Mouse (Mus musculus): ENCODE measurements around the gene Phldb3.
A peak's percentile ranks its signal among the peaks of the same experiment; 100 is the strongest.
"Not testable (repeated sequence)": the region's sequence is repeated elsewhere in the genome, so short reads cannot be mapped to it uniquely, and the experiment has no call there.

Gene Phldb3

GRCm38 (mm10) chr7:24595464-24595863 is 15.1 kb upstream of the Phldb3 start:
- no peak for DNase-seq

- DNase-seq = no peak
These were observed 12.4 kb upstream of the Phldb3 start for GRCm38 (mm10) chr7:24598121-24598520.

- DNase-seq = peak; percentile 38 to 69
These were observed 11.1 kb upstream of the Phldb3 start for GRCm38 (mm10) chr7:24599211-24600067.

GRCm38 (mm10) chr7:24600941-24601597 is 9.5 kb upstream of the Phldb3 start:
- peak; percentile 93 to 95 for DNase-seq

- no peak for DNase-seq
These were observed 5.0 kb upstream of the Phldb3 start for GRCm38 (mm10) chr7:24605561-24605960.

GRCm38 (mm10) chr7:24606046-24606445 is 4.5 kb upstream of the Phldb3 start:
- DNase-seq = no peak

GRCm38 (mm10) chr7:24608017-24608416 is 2.5 kb upstream of the Phldb3 start:
- DNase-seq = peak; percentile 74 to 77

GRCm38 (mm10) chr7:24608561-24608960 is 2.0 kb upstream of the Phldb3 start:
- DNase-seq = no peak

- peak; percentile 96 to 97 for DNase-seq
These were observed 424 bp downstream of the Phldb3 start for GRCm38 (mm10) chr7:24610879-24611494.

- no peak for DNase-seq
These were observed 1.1 kb downstream of the Phldb3 start for GRCm38 (mm10) chr7:24611709-24612108.

GRCm38 (mm10) chr7:24612308-24612910 is 1.8 kb downstream of the Phldb3 start:
- no peak for DNase-seq

GRCm38 (mm10) chr7:24614816-24615215 is 4.3 kb downstream of the Phldb3 start:
- no peak for DNase-seq

GRCm38 (mm10) chr7:24617763-24618162 is 7.2 kb downstream of the Phldb3 start:
- no peak for DNase-seq

GRCm38 (mm10) chr7:24618374-24618773 is 7.8 kb downstream of the Phldb3 start:
- DNase-seq = not testable (repeated sequence)

GRCm38 (mm10) chr7:24619671-24620397 is 9.3 kb downstream of the Phldb3 start:
- DNase-seq = no peak

- no peak for DNase-seq
These were observed 10.6 kb downstream of the Phldb3 start for GRCm38 (mm10) chr7:24621193-24621592.

- DNase-seq = no peak
These were observed 12.4 kb downstream of the Phldb3 start for GRCm38 (mm10) chr7:24622967-24623366.

GRCm38 (mm10) chr7:24628685-24629610 is 18.4 kb downstream of the Phldb3 start:
- peak; percentile 87 to 91 for DNase-seq

GRCm38 (mm10) chr7:24629672-24630071 is 19.1 kb downstream of the Phldb3 start:
- DNase-seq = no peak

- no peak for DNase-seq
These were observed 19.7 kb downstream of the Phldb3 start for GRCm38 (mm10) chr7:24630116-24630880.

GRCm38 (mm10) chr7:24636264-24636663 is 25.7 kb downstream of the Phldb3 start, which contains the start of gene Lypd3:
TSS of gene Lypd3 (plus strand) at chr7:24636550.
- no peak for DNase-seq

All from lung, adult 18-20 months (tissue).